Mouse (Mus musculus) regulatory T cell (primary cell): ENCODE measurements around the gene Zfp597.
"Not testable (repeated sequence)": the region's sequence is repeated elsewhere in the genome, so short reads cannot be mapped to it uniquely, and the experiment has no call there.

ENCODE experiments used
- in situ Hi-C: fragments of 300-600 bp; cut with MboI, MseI; formaldehyde crosslinking; loops from one replicate; pipeline ENCODE4 v1.15.1; 2025; ENCODE audit warnings: high pct_unique_total_duplicates

Gene Zfp597

DNA sequence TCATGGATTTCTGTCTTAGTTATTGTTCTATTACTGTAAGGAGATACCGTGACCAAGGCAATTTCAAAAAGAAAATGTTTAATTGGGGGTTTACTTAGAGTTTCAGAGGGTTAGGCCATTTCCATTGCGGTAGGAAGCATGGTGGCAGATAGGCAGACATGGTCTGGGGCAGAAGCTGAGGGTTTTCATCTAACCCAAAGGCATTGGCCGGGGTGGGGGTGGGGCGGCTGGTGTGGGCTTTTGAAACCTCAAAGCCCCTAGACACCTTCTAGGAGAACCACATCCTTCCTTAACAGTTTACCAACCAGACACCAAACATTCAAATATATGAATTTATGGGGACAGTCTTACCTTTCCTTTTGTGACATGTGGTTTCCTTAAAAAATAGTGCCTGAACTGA, 25.1 kb downstream of the Zfp597 start:
- in situ Hi-C loops: no loop called here

- in situ Hi-C loops: no loop called here
Measured at GRCm38 (mm10) chr16:3855776-3856175, 28.6 kb downstream of the Zfp597 start.

DNA sequence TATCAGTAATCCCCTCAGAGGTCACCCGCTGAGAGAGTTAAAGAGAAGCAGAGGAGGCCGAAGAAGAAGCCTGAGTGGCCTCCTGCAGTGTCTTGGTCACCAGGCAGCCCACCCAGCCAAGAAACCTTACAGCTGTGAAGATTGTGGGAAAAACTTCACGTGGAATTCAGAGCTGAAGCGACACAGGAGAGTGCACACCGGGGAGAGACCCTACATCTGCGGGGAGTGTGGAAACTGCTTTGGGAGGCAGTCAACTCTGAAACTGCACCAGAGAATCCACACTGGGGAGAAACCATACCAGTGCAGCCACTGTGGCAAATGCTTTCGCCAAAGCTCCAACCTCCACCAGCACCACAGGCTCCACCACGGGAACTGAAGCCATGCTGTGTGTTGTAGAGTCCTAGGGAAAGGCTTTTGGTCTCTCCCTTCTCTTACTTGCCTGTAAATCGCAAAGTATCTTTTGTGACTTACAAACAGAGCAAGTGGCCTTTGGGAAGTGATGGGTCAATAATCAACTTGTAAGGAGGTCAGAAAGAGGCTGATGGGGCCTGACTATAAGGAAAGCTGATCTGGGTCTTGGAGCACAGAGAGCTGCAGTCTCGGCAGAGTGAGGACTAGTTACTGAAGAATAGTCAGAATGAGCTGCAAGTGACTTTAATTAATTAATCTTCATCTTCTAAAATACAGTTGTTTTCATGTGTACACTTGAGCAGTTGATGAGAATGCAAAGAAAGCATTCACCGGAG, 29.8 kb downstream of the Zfp597 start:
- in situ Hi-C loops: no loop called here

- in situ Hi-C loops: no loop called here
Measured at GRCm38 (mm10) chr16:3852586-3852985, 31.8 kb downstream of the Zfp597 start.

- in situ Hi-C loops: not testable (repeated sequence)
Measured at GRCm38 (mm10) chr16:3851301-3851700, 33.1 kb downstream of the Zfp597 start.

GRCm38 (mm10) chr16:3848416-3848815, 35.9 kb downstream of the Zfp597 start:
- in situ Hi-C loops: loop anchor here (5.0 kb wide), 1 partner anchor 106 kb away; the partner anchor contains the start of gene Zfp263

- in situ Hi-C loops: loop anchor here (5.0 kb wide), 1 partner anchor 106 kb away; the partner anchor contains the start of gene Zfp263
Measured at GRCm38 (mm10) chr16:3847871-3848270, 36.5 kb downstream of the Zfp597 start.

DNA sequence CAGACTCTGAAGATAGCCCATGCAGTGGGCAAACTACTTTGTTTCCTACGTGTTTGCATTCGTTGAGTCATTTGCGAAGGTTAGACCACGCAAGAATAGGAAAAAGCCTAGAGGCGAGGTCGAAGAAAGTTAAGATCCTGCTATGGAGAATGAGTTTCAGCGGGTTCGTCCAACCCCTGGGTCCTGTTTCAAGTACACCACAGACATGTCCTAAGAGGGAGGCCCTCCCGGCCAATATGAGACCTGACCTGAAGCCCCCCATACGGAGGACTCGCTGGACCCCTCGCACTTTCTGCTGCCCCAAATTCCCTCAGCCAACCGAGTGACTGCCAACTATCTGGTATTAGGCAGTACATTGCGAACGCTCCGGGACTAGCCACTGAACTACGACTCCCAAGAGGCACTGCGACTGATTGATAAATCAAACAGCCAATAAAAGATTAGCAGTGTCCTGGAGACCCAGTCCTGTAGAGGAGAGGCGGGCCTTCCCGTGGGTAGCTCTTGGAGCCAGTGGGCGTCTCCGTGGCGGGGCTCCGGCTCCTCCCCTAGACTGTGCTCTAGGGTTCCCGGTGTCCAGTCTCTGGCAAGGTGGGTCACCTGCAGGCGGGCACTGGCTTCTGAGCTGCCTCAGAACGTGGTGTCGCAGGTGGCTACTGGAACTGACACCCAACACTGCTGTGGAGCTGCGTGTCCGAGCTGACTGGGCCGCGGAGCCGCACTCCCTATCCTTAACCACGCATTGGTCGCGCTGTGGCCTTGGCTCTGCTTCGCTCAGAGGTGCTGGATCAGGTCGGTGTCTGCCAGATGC, 37.4 kb downstream of the Zfp597 start, which contains the start of gene Zfp174:
Zfp174 (plus strand) TSS at position 558 of the 808 bp plus-strand sequence.
- in situ Hi-C loops: loop anchor here (5.0 kb wide), 1 partner anchor 105 kb away; the partner anchor contains the start of gene Zfp263

DNA sequence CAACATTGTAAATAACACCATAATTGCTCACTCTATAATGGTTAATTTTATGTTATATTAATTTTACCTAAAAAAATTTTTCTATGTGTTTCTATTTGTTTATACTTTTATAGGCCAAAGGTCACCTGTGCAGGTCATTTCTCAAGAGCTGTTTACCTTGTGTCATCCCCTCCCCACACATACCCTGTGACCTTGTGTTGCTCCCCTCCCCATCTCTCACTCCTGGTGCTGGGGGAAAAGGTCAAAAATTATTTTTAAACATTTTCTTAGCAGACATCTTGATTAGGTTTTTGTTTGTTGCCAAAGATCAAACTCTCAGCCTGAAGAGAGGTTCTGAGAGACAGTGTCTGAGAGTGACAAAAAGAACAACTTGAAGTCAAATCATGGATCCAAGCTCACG, 40.6 kb downstream of the Zfp597 start:
- in situ Hi-C loops: no loop called here

DNA sequence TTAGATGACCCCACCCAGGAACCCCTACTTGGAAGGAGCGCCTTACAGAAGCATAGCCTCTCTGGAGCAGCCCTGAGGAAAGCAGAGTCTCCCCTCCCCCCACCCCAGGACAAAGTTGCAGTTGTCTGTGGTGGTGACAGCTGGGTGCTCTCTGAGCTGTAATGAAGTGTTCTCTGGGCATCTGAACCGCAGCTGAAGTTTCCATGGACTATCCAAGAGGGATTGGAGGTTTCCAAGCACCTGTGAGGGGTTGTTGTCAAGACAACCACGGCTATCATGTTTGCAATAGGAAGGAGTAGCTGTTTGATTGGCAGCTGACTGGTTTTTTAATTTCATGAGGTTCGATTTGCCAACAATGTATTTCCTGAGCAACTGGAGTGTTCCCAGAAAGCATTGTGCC, 41.4 kb downstream of the Zfp597 start:
- in situ Hi-C loops: no loop called here

DNA sequence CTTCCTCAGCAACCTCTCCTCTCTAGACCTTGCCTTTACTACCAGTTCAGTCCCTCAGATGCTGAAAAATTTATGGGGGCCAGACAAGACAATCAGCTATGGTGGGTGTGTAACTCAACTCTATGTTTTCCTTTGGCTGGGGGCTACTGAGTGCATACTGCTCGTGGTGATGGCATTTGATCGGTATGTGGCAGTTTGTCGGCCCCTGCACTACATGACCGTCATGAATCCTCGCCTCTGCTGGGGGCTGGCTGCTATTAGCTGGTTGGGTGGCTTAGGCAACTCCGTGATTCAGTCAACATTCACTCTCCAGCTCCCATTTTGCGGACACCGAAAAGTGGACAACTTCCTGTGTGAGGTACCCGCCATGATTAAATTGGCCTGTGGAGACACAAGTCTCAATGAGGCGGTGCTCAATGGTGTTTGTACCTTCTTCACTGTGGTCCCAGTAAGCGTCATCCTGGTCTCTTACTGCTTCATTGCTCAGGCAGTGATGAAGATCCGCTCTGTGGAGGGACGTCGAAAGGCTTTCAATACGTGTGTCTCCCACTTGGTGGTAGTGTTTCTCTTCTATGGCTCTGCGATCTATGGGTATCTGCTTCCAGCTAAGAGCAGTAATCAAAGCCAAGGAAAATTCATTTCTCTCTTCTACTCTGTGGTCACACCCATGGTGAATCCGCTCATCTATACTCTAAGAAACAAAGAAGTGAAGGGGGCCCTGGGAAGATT, 45.0 kb downstream of the Zfp597 start:
- in situ Hi-C loops: no loop called here

DNA sequence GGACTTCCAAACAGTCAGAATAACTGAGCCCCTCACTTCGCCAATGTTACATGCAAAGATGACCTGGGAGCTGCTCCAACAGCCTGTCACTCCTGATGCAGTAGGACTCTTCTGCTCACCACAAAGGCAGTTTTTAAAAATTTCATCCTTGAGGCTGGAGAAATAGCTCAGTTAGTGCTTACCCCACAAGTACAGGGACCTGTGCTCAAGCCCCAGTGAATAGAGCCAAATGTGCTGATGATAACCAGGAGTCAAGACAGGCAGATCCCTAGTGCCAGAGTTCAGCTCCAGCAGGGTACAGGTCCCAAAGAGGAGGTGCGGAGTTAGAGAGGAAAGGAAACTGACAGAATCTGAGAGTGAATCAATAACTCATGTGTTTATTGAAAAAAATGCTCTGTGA, 48.9 kb downstream of the Zfp597 start:
- in situ Hi-C loops: no loop called here

GRCm38 (mm10) chr16:3830588-3831109, 53.7 kb downstream of the Zfp597 start, which contains the start of gene Olfr15:
Gene Olfr15 (plus strand): TSS chr16:3830878.
- in situ Hi-C loops: no loop called here

DNA sequence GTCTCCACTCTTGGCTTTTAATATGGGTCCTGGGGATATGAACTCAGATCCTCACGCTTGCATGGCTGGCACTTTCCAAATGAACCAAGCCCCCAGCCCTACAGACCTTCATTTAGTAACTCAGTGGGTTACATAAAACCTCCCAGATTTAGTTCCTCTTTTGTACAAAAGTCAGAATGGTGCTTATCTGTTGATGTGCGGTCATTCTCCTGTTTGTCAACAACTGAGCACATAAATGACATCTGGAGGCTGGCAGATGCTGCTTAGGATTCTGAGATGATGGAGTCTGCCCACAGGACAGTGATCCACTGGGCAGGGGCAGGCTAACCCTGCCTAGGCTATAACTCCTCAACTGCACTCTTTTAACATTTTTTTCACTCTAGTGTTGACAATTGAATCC, 54.6 kb downstream of the Zfp597 start:
- in situ Hi-C loops: no loop called here

GRCm38 (mm10) chr16:3828021-3828420, 56.3 kb downstream of the Zfp597 start:
- in situ Hi-C loops: no loop called here

GRCm38 (mm10) chr16:3820202-3820601, 64.2 kb downstream of the Zfp597 start:
- in situ Hi-C loops: no loop called here

DNA sequence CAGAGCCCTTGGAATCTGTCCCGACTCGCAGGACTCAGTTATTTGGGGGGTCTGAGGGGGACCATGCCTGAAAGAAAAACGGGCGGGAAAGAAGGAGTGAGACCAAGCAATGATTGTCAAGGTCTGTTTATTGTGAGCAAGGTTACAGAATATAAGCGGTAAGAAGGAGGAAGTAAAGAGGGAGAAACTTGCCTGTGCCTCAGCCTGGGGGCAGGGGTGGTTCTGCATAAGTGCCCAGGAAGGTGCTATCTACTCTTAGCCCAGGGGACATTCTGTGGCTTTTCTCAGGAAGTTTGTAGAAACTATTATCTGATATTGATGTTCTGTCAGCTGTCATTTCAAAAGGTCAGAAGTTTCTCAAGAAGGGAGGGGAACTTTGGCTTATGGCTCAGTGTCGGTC, 69.7 kb downstream of the Zfp597 start:
- in situ Hi-C loops: not testable (repeated sequence)
